In the genomic region with DNA sequence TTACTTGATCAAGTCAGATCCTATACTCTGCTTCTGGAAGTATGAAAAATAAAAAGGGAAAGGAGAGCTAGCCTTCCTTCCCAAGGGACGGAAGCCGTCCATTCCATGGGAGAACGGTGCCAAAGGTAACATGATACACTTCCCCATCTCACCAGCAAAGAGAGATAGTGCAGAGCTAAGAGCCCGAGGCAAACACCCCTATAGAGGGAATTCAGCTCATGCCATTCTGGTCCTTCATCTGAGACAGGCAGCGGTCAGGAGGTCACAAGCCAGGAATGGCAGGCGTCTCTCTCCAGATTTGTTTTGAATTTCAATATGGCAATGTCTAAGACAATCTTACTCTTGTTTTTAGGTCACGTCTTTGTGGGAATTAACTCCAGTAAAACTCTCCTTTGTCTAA, we compare ENCODE assay signal across 22 mouse cellular contexts.
A peak's percentile ranks its signal among the peaks of the same experiment; 100 is the strongest.
DNase-seq lines count a peak whose midpoint lies in the region; ATAC-seq and TF ChIP-seq lines count a peak whose summit lies in the region.
"Had no signal": no experiment of that assay in that cellular context is flagged by ENCODE, and none has a peak within 500 bp of the region (broad histone marks: within the 10 kb centered on the region; RNA-seq: fewer than 3 reads in every experiment).

No protein-coding gene starts in this region.

- no peaks in the 10 kb centered on the region for H3K9me3 ChIP-seq in heart, embryonic 12.5 days (replicated peaks)
- H3K9me3 ChIP-seq in hindbrain, embryonic 10.5 days = no peaks in the 10 kb centered on the region
- H3K9me3 ChIP-seq in hindbrain, postnatal 0 days (ENCODE audit: low read length) = no peaks in the 10 kb centered on the region
- no peaks in the 10 kb centered on the region for H3K9me3 ChIP-seq in embryonic facial prominence, embryonic 13.5 days
- H3K9me3 ChIP-seq: limb, embryonic 10.5 days; liver, embryonic 15.5 days; lung, embryonic 15.5 days; midbrain, embryonic 13.5 days had no signal

- peaks cover 41% of the 10 kb centered on the region for H3K4me1 ChIP-seq in heart, embryonic 12.5 days (replicated peaks)
- peaks cover 23% of the 10 kb centered on the region for H3K4me1 ChIP-seq in hindbrain, embryonic 10.5 days (replicated peaks)
- H3K4me1 ChIP-seq in hindbrain, postnatal 0 days (ENCODE audit: insufficient read depth, low read length) = no peaks in the 10 kb centered on the region; the same call in 1 of the 2 replicates
- peaks cover 8% of the 10 kb centered on the region for H3K4me1 ChIP-seq in embryonic facial prominence, embryonic 13.5 days
- H3K4me1 ChIP-seq: liver, embryonic 15.5 days; megakaryocyte, embryonic 14.5 days had no signal

- H3K27me3 ChIP-seq in heart, embryonic 12.5 days (replicated peaks) = no peaks in the 10 kb centered on the region
- no peaks in the 10 kb centered on the region for H3K27me3 ChIP-seq in hindbrain, embryonic 10.5 days (ENCODE audit: insufficient read depth, poor library complexity, severe bottlenecking)
- no peaks in the 10 kb centered on the region for H3K27me3 ChIP-seq in hindbrain, postnatal 0 days (ENCODE audit: insufficient read depth, low read length)
- H3K27me3 ChIP-seq in embryonic facial prominence, embryonic 13.5 days = no peaks in the 10 kb centered on the region
- H3K27me3 ChIP-seq: liver, embryonic 15.5 days; lung, embryonic 15.5 days; megakaryocyte, embryonic 14.5 days; midbrain, embryonic 13.5 days had no signal

- WGBS in heart, embryonic 12.5 days = 17% methylated on average over 7 of the region's 7 CpGs
- WGBS in hindbrain, embryonic 10.5 days = 36% methylated on average over 7 of the region's 7 CpGs
- 52% methylated on average over 7 of the region's 7 CpGs for WGBS in hindbrain, postnatal 0 days
- 18% methylated on average over 7 of the region's 7 CpGs for WGBS in embryonic facial prominence, embryonic 13.5 days

- H3K9ac ChIP-seq in heart, embryonic 12.5 days = no peak overlapping the region
- no peak overlapping the region for H3K9ac ChIP-seq in hindbrain, postnatal 0 days (replicated peaks; ENCODE audit: low read length)
- no peak overlapping the region for H3K9ac ChIP-seq in embryonic facial prominence, embryonic 13.5 days
- H3K9ac ChIP-seq: liver, embryonic 15.5 days; lung, embryonic 15.5 days; midbrain, embryonic 13.5 days had no signal

- intact Hi-C loops in heart, postnatal 14 days (cut with DNase I) = no loop called here

- no peak for ATAC-seq in heart, embryonic 12.5 days (ENCODE audit: insufficient number of reproducible peaks, low FRiP score)
- ATAC-seq in hindbrain, postnatal 0 days = no peak
- ATAC-seq in embryonic facial prominence, embryonic 13.5 days (ENCODE audit: insufficient number of reproducible peaks, insufficient read depth, low FRiP score, low TSS enrichment, low read depth) = no peak
- ATAC-seq: CD4-positive, CD25-positive, alpha-beta regulatory T cell, adult 4 months; midbrain, embryonic 13.5 days had no signal

- H3K36me3 ChIP-seq in heart, embryonic 12.5 days = peaks cover 14% of the 10 kb centered on the region
- H3K36me3 ChIP-seq in hindbrain, embryonic 10.5 days = peaks cover 38% of the 10 kb centered on the region
- no peaks in the 10 kb centered on the region for H3K36me3 ChIP-seq in hindbrain, postnatal 0 days (ENCODE audit: insufficient read depth, low read length)
- peaks cover 26% of the 10 kb centered on the region for H3K36me3 ChIP-seq in embryonic facial prominence, embryonic 13.5 days
- H3K36me3 ChIP-seq: liver, embryonic 15.5 days had no signal

- TF ChIP-seq CTCF in hindbrain, postnatal 0 days (IDR thresholded peaks at IDR 0.05; ENCODE audit: low read depth) = no peak

- peak overlapping the region; percentile 61 for H3K27ac ChIP-seq in heart, embryonic 12.5 days (ENCODE audit: poor library complexity, severe bottlenecking)
- H3K27ac ChIP-seq in hindbrain, embryonic 10.5 days = no peak overlapping the region
- H3K27ac ChIP-seq in hindbrain, postnatal 0 days = no peak overlapping the region
- H3K27ac ChIP-seq in embryonic facial prominence, embryonic 13.5 days = peak overlapping the region; percentile 62
- H3K27ac ChIP-seq: layer of hippocampus, adult 2 months; limb, embryonic 10.5 days; liver, embryonic 15.5 days; lung, embryonic 15.5 days; midbrain, embryonic 13.5 days; stomach, postnatal 0 days had no signal

- no peak overlapping the region for H3K4me3 ChIP-seq in heart, embryonic 12.5 days
- H3K4me3 ChIP-seq in hindbrain, embryonic 10.5 days = no peak overlapping the region
- H3K4me3 ChIP-seq in hindbrain, postnatal 0 days (ENCODE audit: low read length) = no peak overlapping the region
- no peak overlapping the region for H3K4me3 ChIP-seq in embryonic facial prominence, embryonic 13.5 days
- H3K4me3 ChIP-seq: layer of hippocampus, adult 2 months; limb, embryonic 10.5 days; liver, embryonic 15.5 days; lung, embryonic 15.5 days; megakaryocyte, embryonic 14.5 days; midbrain, embryonic 13.5 days had no signal

- no peak overlapping the region; the same call in 1 of the 2 replicates for H3K4me2 ChIP-seq in heart, embryonic 12.5 days
- no peak overlapping the region for H3K4me2 ChIP-seq in hindbrain, postnatal 0 days (ENCODE audit: low read depth, low read length)
- no peak overlapping the region for H3K4me2 ChIP-seq in embryonic facial prominence, embryonic 13.5 days
- H3K4me2 ChIP-seq: liver, embryonic 15.5 days; lung, embryonic 15.5 days; midbrain, embryonic 13.5 days had no signal

- no peak for DNase-seq in heart, postnatal 14 days
- peak; percentile 55 for DNase-seq in hindbrain, embryonic 10.5 days (ENCODE audit: low spot score)
- no peak for DNase-seq in hindbrain, postnatal 0 days (ENCODE audit: low spot score)
- peak; percentile 63 for DNase-seq in embryo, embryonic 10.5 days (ENCODE audit: low spot score)
- DNase-seq in ovary, postnatal 14 days (ENCODE audit: low spot score) = no peak
- DNase-seq: adrenal gland, postnatal 36 days; cerebellum, adult 9-10 months; gastrocnemius, postnatal 36 days; kidney, adult 8-10 months; kidney, postnatal 14 days; liver; right cerebral cortex, postnatal 14 days had no signal

Comparison
In these comparisons a context has a peak if more than half of its experiments do, and no peak if none do; other contexts are left out.
1. DNase-seq: peak in hindbrain, embryonic 10.5 days (single experiment) and embryo, embryonic 10.5 days (single experiment); none in heart, postnatal 14 days (0 of 2), hindbrain, postnatal 0 days (single experiment) and ovary, postnatal 14 days (single experiment).
2. H3K27ac ChIP-seq: peak in heart, embryonic 12.5 days (single experiment) and embryonic facial prominence, embryonic 13.5 days (single experiment); none in hindbrain, embryonic 10.5 days (single experiment) and hindbrain, postnatal 0 days (single experiment).